Mouse (Mus musculus): ENCODE measurements at regions not wholly inside any gene's neighbourhood (a gene's known extent, or its start where the extent isn't known, plus 50 kb on each side); places are given as distances from the start of the nearest gene placed in this dataset.

GRCm38 (mm10) chrX:109442932-109443331 lies 246.4 kb downstream of the Gm6377 start:
- TF ChIP-seq CTCF (IDR thresholded peaks at IDR 0.05; ENCODE audit: low read depth) (no peak), EP300 (IDR thresholded peaks at IDR 0.05; ENCODE audit: low read depth) (no peak)
